Mouse (Mus musculus) left cerebral cortex, postnatal 36 days (tissue): ENCODE results near the gene Inmt. TPM values are rescaled to one million over a fixed set of nuclear protein-coding genes. Genes with fewer than 3 reads are reported as not detected.

Experiments
- DNase-seq, 2 experiments: peaks; one replicate each; pipeline ENCODE4 v3.0.0; 2021 to 2022; ENCODE audit warnings: low spot score in 2 of 2, mixed read lengths in 1 of 2
- intact Hi-C: fragments of 180-260 bp; cut with DNase I; formaldehyde crosslinking; loops from one replicate; pipeline ENCODE4 v1.15.1; 2025
- total RNA-seq, 2 experiments: library from RNA; stranded (reverse); gene quantifications; 2 replicates each; pipeline ENCODE4 v1.2.3; 2021

Gene Inmt
- total RNA-seq, 2 experiments from 2014 or later: 1.1 to 2.4 TPM

- intact Hi-C loops: no loop called here
Measured at GRCm38 (mm10) chr6:55173171-55173570, 1.7 kb downstream of the Inmt start.

DNA sequence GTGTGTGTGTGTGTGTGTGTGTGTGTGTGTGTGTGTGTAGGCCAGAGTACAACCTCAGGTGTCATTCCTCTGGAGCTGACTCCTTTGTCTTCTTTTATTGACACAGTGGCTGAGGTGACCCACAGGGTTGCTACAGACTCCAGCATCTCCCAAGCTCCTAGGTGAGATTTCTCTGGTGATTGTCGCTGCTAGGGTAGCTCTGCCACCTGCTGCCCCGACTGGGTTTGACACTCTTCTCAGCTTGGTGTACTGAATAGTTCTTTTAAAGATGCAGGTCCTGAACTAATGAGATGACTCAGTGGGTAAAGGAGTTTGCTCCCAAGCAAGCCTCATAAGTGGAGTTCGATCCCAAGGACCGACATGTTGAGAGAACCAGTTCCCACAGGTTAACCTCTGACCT lies 3.2 kb downstream of the Inmt start:
- intact Hi-C loops: no loop called here
- no peak for DNase-seq

More at GRCm38 (mm10) chr6:55173171-55173570, 1.7 kb downstream of the Inmt start:
- no peak for DNase-seq

DNA sequence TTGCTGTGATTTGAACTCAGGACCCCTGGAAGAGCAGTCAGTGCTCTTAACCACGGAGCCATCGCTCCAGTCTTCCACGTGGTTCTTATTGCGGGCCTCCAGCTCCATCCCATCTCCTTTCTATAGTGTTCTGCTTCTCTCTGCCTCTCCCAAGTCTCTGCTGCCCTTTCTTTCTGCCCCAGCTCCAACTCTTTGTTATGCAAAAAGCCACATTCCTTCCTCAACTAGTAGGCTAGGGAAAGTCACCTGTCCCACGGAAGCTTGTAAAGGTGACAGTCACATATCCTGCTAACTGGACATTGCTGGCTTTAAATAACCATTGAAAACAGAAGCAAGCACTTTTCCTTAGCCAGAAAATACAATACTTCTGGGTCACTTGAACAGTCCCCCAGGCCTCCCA lies 5.0 kb downstream of the Inmt start:
- DNase-seq: no peak

DNA sequence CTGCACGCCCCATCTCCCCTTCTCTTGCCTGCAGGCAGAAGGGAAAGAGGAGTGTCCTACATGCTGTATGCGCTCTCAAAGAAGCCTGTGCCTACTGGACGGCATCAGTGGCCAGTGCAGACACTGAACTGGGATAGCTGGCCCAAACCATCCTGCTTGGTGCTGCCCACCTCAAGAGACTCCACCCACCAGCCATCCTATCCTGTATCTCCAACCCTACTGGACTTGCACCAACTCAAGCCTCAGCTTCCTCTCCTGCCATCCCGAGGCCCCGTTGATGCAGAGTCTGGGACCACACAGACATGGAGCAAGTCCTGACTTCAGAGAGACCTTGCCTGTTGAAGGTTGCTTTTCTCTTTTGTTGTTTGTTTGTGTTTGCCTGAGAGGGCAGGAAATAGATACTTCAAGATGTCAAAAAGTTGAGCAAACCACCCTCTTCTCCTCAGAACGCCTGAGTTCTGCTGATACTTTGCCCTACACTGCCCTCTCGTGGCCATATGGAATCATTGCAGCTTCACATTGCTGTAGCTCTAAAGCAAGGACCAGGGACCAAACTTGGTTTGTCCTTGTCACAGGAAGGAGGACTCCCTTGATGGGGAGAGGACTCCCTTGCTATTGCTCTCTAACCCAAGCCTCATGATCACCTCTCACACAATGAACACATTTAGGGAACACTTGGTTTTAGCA lies 7.9 kb downstream of the Inmt start:
- intact Hi-C loops: loop anchor here (1.0 to 10.0 kb wide), 4 partner anchors 90 to 462 kb away; no protein-coding TSS in a partner anchor
- peak; percentile 61 to 70 for DNase-seq

More for the DNA sequence above, 5.0 kb downstream of the Inmt start:
- intact Hi-C loops: loop anchor here (5.0 to 10.0 kb wide), 3 partner anchors 93 to 465 kb away; no protein-coding TSS in a partner anchor

DNA sequence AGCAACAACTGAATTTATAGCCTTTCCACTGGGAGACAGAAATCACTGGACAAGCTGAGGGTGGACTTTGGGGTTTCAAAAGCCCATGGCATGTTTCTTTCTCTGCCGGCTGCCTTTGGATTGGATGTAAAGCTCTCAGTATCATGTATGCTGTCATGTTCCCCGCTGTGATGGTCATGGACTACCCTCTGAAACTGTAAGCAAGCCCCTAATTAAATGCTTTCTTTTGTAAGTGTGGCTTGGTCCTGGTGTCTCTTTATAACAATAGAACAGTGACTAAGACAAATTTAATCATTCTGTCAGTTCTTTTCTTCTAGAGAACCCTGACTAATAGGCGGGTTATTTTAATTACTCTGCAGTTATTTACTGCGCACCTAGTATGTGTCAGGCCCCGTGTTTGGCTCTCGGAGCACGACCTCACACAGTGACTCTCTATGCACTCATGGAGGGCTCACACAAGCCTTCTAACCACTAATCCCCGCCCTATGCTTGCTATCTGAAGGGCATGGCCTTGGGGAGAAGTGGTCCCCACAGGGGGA lies 11.7 kb downstream of the Inmt start:
- DNase-seq: no peak
- intact Hi-C loops: loop anchor here (10.0 kb wide), 1 partner anchor 458 kb away; no protein-coding TSS in a partner anchor

DNA sequence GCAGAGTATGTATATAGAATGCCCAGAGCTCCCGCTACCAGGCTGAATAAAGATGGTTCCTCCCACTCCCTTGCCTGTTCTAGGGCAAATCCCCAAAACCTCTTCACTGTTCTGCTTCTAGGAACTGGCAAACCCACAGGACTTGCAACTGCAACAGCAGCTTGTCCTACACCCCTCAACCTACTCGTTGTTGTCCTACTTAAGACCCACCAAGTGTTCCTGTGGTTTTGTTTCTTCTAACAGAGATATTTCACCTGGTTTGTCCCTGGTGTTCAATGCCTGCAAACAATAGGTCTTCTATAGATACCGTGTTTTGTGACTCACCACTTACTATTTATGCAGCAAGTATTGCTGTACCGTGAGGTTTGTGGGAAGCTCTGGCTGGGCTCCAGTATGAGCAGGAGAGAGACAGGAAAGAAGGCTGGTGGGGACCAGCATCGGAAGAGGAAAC lies 13.5 kb downstream of the Inmt start:
- DNase-seq: peak; percentile 63 to 77
- intact Hi-C loops: loop anchor here (10.0 kb wide), 1 partner anchor 457 kb away; no protein-coding TSS in a partner anchor

DNA sequence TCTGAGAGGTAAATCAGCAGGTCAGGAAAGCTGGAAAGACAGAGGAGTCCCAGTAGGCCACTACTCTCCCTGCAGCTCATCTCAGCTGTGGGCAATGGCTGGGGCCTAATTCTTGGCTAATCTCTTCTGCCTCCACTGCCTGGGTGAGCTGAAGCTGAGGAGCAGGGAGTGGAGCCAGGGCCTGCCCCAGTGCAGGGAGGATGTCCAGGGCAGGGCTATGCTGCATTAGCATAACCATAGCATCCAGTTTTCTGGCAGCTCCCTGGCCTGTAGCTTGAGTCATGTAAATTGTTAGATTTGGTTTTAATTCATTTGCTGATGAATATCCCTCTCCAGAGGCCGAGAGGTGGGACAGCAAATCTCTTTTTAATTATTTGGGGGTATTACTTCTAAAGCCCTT lies 15.6 kb downstream of the Inmt start:
- intact Hi-C loops: loop anchor here (10.0 kb wide), 1 partner anchor 564 kb away; the partner anchor contains the start of genes Fkbp14 and Plekha8
- DNase-seq: no peak

DNA sequence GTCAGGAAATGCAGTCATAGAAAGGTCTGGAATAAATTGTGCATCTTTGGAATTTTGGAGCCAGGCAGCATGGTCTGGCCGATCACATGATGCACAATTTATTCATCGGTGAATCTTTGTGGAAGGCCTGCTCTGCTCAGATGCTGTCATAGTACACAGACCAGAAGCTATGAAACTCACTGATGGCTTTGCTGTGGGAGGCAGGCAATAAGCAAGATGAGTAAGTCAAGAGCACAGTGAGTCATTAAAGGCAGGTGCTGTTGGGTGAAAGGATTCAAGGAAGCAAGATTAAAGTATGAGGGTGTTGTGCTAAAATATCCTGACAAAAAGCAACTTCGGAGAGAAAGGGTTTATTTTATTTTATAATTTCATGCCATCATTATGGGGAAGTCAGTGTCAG lies 22.6 kb downstream of the Inmt start:
- intact Hi-C loops: loop anchor here (10.0 kb wide), 1 partner anchor 557 kb away; the partner anchor contains the start of genes Fkbp14 and Plekha8
- DNase-seq: no peak

DNA sequence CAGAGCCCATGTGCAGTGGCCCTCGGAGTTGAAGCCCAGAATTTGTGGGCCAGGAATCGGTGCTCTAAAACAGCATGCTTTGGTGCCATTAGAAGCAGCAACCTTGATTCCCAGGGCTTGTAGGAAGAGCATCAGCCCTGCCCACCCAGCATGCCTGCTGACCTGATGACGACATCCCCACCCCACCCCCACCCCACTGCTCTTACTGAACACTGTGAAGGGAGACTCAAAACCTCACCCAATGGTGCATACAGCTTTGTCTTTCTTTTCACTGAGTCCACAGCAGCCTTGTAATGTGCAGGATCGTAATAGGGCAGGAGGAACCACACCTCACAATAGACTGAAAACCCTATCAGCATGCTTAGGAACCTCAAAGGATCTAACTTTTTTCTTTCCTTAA lies 28.7 kb downstream of the Inmt start:
- no peak for DNase-seq
- intact Hi-C loops: no loop called here

DNA sequence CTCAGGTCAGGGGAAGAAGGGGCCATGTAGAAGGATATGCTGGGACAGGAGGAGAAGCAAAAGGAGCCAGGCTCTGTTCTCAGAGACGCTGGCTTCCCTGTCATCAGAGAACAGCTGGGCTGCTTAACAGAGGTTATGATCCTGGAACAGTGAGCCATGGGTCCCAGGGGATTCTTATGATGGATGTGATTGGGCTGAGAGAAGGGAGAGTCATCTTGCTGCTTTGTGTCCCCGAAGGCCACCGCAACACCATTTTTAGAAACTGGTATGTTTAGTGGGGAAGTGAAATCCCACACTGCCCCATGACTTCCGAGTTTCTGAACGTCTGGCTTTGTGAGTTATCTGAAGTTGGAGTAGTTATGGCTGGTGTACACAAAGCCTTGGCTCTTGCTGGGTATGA lies 29.6 kb downstream of the Inmt start:
- no peak for DNase-seq
- intact Hi-C loops: no loop called here

DNA sequence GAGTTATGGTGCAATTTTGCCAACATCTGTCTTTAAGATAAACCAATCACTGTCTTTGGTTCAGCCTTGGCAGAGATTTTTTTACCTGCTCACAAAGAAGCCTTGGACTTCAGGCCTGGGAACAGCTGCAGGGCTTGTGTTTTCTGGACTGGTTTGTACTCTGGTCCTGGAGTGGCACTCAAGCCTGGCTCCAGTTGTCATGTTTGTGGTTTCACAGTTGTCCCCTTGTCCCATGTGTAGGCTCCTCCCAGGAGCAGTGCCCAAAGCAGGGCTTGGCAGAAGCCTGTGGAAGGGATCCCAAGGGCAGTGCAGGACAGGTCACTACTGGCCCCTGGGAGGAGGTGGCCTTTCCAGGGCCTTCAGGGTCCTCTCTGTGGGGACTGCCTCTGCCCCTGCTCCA lies 36.5 kb downstream of the Inmt start:
- no peak for DNase-seq
- intact Hi-C loops: no loop called here

DNA sequence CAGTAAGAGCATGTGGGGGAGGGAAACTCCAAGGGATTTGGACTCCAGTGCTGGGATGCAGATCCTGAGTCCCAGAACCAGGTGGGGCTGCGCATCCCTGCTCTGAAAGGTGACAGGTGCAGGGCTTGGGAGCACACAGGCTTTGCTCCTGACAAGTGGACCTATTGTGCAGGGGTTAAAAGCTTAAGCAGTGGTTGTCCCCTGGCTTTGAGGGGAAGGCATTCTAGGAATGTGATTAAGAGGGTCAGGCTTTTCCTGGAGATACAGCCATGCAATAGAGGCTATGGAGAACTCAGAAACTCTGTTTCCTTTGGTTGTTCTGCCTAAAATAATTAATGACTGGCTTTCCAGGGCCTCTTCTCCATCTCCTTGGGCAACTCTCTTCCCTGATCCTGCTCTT lies 41.4 kb downstream of the Inmt start:
- intact Hi-C loops: no loop called here
- DNase-seq: no peak

GRCm38 (mm10) chr6:55132794-55133193 lies 42.0 kb downstream of the Inmt start, which contains the start of gene Crhr2:
Gene Crhr2 (minus strand): TSS chr6:55133016.
- intact Hi-C loops: no loop called here
- DNase-seq: no peak

DNA sequence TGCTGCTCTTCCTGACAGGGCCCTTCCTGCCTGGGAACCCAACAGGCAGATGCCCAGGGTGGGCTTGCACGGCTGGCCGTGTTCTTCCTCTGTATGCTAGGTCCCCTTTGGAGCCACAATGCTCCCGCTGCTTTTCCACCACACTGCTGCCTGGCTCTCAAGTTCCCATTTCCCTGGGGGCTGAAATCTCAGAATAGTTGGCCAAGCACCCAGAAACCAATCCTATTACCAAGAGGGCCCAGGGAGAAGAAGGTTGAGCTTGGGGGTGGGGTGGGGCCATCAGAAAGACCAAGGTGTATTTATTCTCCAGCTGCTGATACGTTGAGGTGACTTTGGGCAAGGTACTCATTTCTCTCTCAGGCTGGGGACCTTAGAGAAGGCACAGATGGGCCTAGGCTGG lies 43.5 kb downstream of the Inmt start:
- no peak for DNase-seq
- intact Hi-C loops: no loop called here

- intact Hi-C loops: no loop called here
- DNase-seq: no peak
Measured at GRCm38 (mm10) chr6:55130631-55131030, 44.2 kb downstream of the Inmt start.

GRCm38 (mm10) chr6:55128391-55128790 lies 46.5 kb downstream of the Inmt start:
- intact Hi-C loops: no loop called here
- no peak for DNase-seq

GRCm38 (mm10) chr6:55126576-55126975 lies 48.3 kb downstream of the Inmt start:
- no peak for DNase-seq
- intact Hi-C loops: no loop called here

DNA sequence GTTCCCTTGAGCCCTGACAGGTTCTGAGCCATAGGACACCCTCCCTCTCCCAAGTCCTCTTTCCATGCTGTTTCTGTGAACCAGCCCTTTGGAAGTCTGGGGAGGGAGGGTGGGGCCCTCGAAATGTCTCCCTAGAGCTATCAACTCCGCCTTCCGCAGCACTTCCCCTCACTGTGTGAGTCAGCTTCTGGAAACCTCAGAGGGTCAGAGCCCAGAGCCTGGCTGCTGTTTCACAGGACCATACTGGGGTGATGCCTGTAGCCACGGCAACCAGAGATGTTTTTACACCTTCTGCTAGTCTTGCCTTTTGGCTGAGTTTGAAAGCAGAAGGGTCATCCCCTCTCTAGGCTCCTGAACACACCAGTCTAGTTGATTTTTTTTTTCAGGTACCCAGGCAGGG lies 51.8 kb downstream of the Inmt start:
- intact Hi-C loops: no loop called here
- no peak for DNase-seq
